Mouse (Mus musculus): Measurements from ENCODE around the gene Myo10.
A peak's percentile ranks its signal among the peaks of the same experiment; 100 is the strongest.

Gene Myo10

DNA sequence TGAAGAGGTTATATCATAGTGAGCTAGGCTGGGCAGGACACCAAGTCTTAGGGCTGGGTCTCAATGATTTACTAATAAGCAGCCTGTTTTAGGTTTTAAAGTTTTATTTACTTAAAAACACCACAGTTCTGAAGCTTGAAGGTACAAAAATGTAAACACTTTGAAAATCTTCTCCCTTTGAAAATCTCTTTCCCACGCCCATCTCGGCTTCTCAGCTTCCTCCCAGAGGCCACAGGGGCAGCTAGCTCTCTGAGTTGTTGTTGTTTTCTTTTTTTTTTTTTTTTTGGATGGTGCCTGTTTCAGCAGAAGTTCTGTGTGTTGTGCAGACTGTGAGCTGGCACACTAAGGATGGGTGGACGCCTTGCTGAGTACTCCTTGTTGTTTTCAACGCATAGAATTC, 222.4 kb downstream of the Myo10 start:
- DNase-seq (ENCODE audit: low spot score), result peak; percentile 38

GRCm38 (mm10) chr15:25847576-25848168, 225.3 kb downstream of the Myo10 start:
- peak; percentile 18 for DNase-seq (ENCODE audit: low spot score)

DNA sequence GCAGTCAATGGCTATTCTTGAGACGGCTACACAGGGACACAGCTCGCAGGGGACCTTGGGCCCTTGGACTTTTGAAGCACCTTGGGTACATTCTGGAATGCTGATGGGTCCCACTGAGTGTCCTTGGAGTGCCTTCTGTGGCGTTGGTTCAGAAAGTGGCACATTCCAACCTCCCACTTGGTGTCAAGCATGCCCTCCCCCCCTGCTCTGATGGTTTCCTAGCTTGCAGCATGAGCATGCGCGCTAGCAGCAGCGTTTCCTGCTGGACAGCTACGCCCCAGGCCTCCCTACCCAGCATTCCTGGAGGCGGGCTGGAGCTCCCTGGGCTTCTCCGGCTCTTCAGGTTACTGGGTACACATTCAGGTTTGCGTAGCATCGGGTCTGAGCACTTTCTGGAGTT, 228.2 kb downstream of the Myo10 start:
- no peak for DNase-seq (ENCODE audit: low spot score)

GRCm38 (mm10) chr15:25854270-25854904, 232.1 kb downstream of the Myo10 start:
- DNase-seq (ENCODE audit: low spot score), result no peak

GRCm38 (mm10) chr15:25858611-25859058, 236.3 kb downstream of the Myo10 start:
- peak; percentile 48 for DNase-seq (ENCODE audit: low spot score)

GRCm38 (mm10) chr15:25859469-25859868, 237.1 kb downstream of the Myo10 start:
- DNase-seq (ENCODE audit: low spot score), result no peak

DNA sequence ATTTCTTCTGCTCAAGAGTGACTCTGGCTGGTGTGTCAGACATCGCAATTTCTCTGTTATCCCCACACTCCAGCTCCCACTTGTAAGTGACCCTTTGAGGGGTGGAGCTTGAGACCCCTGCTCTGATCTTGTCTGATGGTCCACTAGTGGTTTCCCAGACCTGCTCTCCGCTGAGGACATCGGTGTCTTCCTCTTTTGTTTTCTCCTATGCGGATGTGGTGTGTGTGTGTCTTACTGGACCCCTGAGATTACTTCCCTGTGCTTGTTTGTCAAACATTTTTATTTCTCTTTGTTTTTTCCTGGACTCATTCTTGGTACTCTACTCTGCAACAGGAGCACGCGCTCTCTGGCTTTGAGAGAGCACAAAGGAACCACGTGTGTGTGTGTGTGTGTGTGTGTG, 239.6 kb downstream of the Myo10 start:
- no peak for DNase-seq (ENCODE audit: low spot score)

Data from T-cell, adult 2 months (primary cell).